Mouse (Mus musculus) intestine, postnatal 0 days (tissue): Measurements from ENCODE around the gene Nln. TPM values are rescaled to one million over a fixed set of nuclear protein-coding genes. Genes with fewer than 3 reads are reported as not detected.

ENCODE experiments used
- ATAC-seq: fragments of 200-750 bp; cut with Nextera tagmentation; 2 replicates; pipeline ENCODE4 v1.8.0; 2017; ENCODE audit warnings: mild to moderate bottlenecking, moderate TSS enrichment, moderate library complexity
- H3K27ac ChIP-seq: fragments of 300-500 bp; sonication (generic); 2 replicates; pipeline ENCODE4 v1.5.1; 2014; ENCODE audit warnings: mild to moderate bottlenecking, low read depth, low read length, moderate library complexity
- H3K27me3 ChIP-seq: fragments of 300-500 bp; sonication (generic); replicated peaks from 2 replicates; pipeline ENCODE4 v1.6.1; 2014; ENCODE audit warnings: low read length, mixed read lengths; ENCODE audit not compliant: control insufficient read depth, insufficient read depth
- H3K36me3 ChIP-seq: fragments of 300-500 bp; sonication (generic); 2 replicates; pipeline ENCODE4 v1.6.1; 2014; ENCODE audit warnings: mild to moderate bottlenecking, moderate library complexity; ENCODE audit not compliant: control insufficient read depth, insufficient read depth
- H3K4me1 ChIP-seq: fragments of 300-500 bp; sonication (generic); replicated peaks from 2 replicates; pipeline ENCODE4 v1.6.1; 2014; ENCODE audit warnings: antibody characterized with exemption, low read length, mixed read lengths; ENCODE audit not compliant: control insufficient read depth, insufficient read depth
- H3K4me2 ChIP-seq: fragments of 300-500 bp; sonication (generic); replicated peaks from 2 replicates; pipeline ENCODE4 v1.6.1; 2014; ENCODE audit warnings: low read depth, mild to moderate bottlenecking, moderate library complexity
- H3K4me3 ChIP-seq: fragments of 300-500 bp; sonication (generic); 2 replicates; pipeline ENCODE4 v1.5.1; 2014; ENCODE audit warnings: low read depth, low read length
- H3K9ac ChIP-seq: fragments of 300-500 bp; sonication (generic); 2 replicates; pipeline ENCODE4 v1.6.1; 2014; ENCODE audit warnings: mild to moderate bottlenecking, low read depth, low read length
- H3K9me3 ChIP-seq: fragments of 300-500 bp; sonication (generic); 2 replicates; pipeline ENCODE4 v1.6.1; 2016; ENCODE audit warnings: mixed run types; ENCODE audit not compliant: control insufficient read depth
- CTCF ChIP-seq: sonication (generic); IDR thresholded peaks from 2 replicates; pipeline ENCODE4 v1.5.1; 2016; ENCODE audit warnings: low read depth, mild to moderate bottlenecking, control low read depth, antibody characterized with exemption, moderate library complexity
- WGBS: fragments of 180-500 bp; shearing (Covaris S2); extraction: QIAGEN DNeasy Blood & Tissue Kit; methylation state at CpG from one replicate; pipeline ENCODE4 v1.1.7; 2014; 5-methylcytosine and 5-hydroxymethylcytosine counted together
- polyA plus RNA-seq: library from polyadenylated mRNA; unstranded; fragments of >200 nt; fragmentation: Nextera tagmentation; extraction: Ambion mirVana; gene quantifications from 2 replicates; pipeline ENCODE4 v1.2.1, GENCODE M21; 2015

Gene Nln
- polyA plus RNA-seq, 1 experiment from 2014 or later = 13.3 TPM

DNA sequence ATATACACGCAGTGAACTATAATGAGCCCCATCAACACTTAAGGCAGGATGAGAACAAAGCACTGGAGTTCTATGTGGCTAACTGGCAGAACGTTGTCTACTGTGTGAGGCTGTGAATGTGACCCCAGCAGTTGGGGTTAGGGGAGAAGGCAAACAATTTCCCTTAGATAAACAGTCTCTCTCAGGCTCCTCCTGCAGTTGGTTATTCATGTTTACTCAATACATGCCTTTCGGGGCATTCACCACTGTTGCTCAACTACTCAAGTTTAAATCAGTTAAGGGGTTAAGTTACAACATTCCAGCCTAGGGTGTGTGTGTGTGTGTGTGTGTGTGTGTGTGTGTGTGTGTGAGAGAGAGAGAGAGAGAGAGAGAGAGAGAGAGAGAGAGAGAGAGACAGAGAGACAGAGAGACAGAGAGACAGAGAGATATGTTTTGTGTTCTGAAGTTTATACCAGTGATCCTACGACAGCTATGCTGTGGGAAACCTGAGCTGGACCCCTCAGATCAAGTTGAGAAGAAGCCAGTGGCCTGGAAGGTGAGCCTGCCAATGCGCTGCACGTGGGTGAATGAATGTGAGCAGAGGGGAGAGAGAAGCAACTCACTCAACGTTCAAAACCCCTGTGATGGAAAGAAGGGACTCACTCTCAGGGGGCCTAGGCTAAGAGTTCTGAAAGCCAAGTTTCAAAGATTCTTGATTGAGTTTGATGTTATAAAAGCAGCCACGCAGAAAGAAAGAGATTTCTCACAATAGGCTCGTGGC, 71.7 kb downstream of the Nln start:
- no peak overlapping the region for H3K9ac ChIP-seq
- H3K36me3 ChIP-seq = no peaks in the 10 kb centered on the region
- H3K4me2 ChIP-seq = peak overlapping the region; percentile 18; the same call in 1 of the 2 replicates
- 0 out of 2 replicates have a peak, but pooled peaks have one; percentile 18 for TF ChIP-seq CTCF
- no peak overlapping the region for H3K4me3 ChIP-seq
- H3K4me1 ChIP-seq = peaks cover 33% of the 10 kb centered on the region
- peak; percentile 52 for ATAC-seq
- H3K27ac ChIP-seq = peak overlapping the region; percentile 54
- 33% methylated on average over 9 of the region's 9 CpGs for WGBS
- no peaks in the 10 kb centered on the region for H3K27me3 ChIP-seq
- H3K9me3 ChIP-seq = no peaks in the 10 kb centered on the region

DNA sequence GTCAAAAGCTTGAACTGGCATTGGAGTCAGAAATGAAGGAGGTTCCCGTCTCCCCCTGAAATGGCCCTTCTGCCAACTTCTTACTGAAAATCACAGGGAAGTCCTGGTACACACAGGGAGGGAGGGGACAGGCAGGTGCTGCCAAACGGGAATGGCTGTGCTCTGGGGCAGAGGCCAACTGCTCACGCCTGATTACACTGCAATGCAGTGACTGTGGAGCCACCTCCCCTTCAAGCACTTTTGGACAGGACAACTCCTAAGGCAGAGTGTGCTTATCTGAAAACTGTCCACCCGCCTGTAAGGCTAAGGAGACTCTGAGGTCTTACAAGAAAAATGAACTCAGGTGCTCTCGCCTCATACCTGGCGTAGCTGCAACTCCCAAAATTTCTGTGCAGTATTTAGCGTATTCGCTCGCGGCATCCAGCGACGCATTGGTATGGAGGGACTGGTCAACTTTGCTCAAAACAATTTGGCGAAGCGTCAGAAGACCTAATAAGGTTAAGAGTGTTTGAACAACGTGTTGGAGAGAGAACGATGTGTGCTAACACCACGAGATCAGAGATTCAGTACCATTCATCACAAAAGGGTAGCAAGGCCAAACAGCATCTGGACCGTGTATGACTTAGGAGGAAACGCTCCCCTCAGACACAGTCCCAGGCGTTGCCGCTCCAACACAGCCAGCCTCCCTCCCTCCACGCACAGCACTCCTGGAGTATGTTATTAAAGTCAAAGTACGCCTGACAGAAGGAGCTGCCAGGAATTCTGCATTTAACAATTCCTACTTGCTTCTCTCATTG, 72.7 kb downstream of the Nln start:
- H3K4me2 ChIP-seq = peak overlapping the region; percentile 18
- 34% methylated on average over 23 of the region's 23 CpGs for WGBS
- no peak for TF ChIP-seq CTCF
- no peaks in the 10 kb centered on the region for H3K9me3 ChIP-seq
- peaks cover 37% of the 10 kb centered on the region for H3K4me1 ChIP-seq
- no peaks in the 10 kb centered on the region for H3K36me3 ChIP-seq
- ATAC-seq = peak; percentile 66
- no peak overlapping the region for H3K4me3 ChIP-seq
- H3K9ac ChIP-seq = no peak overlapping the region; the same call in 1 of the 2 replicates
- peak overlapping the region; percentile 47 for H3K27ac ChIP-seq
- no peaks in the 10 kb centered on the region for H3K27me3 ChIP-seq

DNA sequence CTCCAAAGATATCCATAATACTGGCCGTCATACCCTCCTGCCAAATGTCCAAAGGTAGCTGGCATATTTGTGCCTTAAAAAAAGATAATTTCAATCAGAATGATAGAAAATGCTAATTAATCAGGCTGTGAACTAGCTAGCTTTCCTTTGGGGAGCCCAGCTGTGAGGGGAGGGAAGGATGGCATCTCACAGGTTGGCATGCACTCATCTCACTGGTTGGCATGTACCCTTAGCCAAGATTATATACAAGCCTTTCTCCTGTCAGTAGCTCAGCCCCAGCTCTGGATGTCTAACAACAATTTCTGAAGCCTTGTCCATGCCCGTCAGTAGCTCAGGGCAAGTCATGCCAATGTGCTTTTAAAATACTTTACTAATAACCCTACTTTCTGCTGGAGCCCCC, 73.8 kb downstream of the Nln start:
- WGBS = 85% methylated on average over 2 of the region's 2 CpGs
- peaks cover 37% of the 10 kb centered on the region for H3K4me1 ChIP-seq
- no peak overlapping the region for H3K4me3 ChIP-seq
- no peaks in the 10 kb centered on the region for H3K36me3 ChIP-seq
- no peaks in the 10 kb centered on the region for H3K27me3 ChIP-seq
- H3K27ac ChIP-seq = peak overlapping the region; percentile 24
- H3K4me2 ChIP-seq = no peak overlapping the region
- no peak for TF ChIP-seq CTCF
- H3K9ac ChIP-seq = no peak overlapping the region
- ATAC-seq = no peak
- H3K9me3 ChIP-seq = no peaks in the 10 kb centered on the region

DNA sequence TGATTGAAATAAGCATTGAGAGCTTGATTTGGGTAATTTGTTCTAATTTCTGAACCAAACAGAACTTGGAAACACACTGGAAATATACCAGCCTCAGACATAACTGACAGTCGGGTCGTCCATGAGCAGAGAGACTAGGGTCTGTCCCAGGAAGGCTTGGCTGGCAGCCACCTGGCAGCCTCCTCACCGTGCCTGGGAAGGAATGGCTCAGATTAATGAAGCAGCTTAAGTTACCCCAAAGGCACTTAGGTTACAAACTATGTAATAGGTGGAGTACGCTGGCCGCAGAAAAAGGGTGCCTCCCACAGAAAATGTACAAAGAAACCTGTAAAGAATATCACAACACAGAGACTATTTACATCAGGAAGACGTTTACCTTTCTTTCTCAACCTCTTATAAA, 74.6 kb downstream of the Nln start:
- no peaks in the 10 kb centered on the region for H3K27me3 ChIP-seq
- H3K9ac ChIP-seq = no peak overlapping the region
- TF ChIP-seq CTCF = no peak
- H3K4me1 ChIP-seq = peaks cover 42% of the 10 kb centered on the region
- ATAC-seq = no peak
- 50% methylated on average over 6 of the region's 6 CpGs for WGBS
- no peak overlapping the region for H3K27ac ChIP-seq
- no peak overlapping the region for H3K4me2 ChIP-seq
- H3K36me3 ChIP-seq = no peaks in the 10 kb centered on the region
- no peaks in the 10 kb centered on the region for H3K9me3 ChIP-seq
- H3K4me3 ChIP-seq = no peak overlapping the region

DNA sequence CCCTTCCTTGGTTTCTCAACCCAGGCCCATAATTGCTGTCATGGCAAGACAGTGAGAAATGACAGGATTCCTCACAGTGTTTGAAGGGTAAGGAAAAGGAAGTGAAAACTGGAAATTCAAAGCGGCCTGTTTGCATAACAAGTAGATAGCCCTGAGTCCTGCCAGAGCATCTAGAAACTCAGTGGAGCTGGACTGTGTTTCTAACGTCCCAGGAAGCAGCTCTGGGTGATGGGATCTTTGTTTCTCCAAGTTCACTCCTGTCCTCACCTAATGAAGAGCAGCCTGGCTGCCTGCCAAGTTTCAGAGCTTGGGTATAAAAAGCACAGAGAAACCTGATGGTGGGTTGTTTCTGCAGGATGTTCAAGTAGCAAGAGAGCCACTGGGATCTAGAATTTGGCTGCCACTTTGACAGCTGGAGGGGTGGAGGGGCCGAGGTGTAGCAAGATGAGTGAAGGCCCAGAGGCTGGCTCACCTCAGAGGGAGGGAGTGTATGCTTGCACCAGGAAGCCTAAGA, 76.7 kb downstream of the Nln start:
- Histone ChIP-seq H3K9me3 (no peaks in the 10 kb centered on the region), H3K4me3 (no peak overlapping the region), H3K4me1 (peaks cover 41% of the 10 kb centered on the region), H3K27ac (peak overlapping the region; percentile 65), H3K9ac (no peak overlapping the region), H3K36me3 (no peaks in the 10 kb centered on the region), H3K27me3 (no peaks in the 10 kb centered on the region), H3K4me2 (no peak overlapping the region)
- ATAC-seq = no peak
- TF ChIP-seq CTCF = no peak
- WGBS = 7% methylated on average over 3 of the region's 3 CpGs

DNA sequence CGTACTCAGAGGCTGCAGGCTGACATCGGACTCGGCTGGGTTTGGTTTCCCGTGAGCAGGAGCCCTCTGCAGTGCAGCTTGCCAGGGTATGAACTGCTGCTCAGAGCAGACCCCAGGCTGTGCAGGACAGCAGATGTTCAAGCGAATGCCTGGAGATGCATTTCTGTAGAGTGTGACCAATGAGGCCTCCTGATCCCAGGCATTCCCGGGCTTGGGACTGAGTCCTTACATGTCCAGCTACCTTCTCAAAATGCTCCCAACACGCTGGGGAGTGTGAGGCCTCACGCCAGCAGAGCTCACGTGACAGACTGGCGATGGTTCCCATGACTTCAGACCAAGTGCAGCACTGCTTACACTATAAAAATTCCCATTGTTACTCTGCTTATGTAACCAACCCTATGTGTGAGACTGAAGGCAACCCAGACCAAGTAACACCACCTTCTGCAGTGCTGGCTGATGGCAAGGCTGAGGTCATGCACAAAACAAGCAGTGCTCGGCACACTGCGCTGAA, 77.5 kb downstream of the Nln start:
- Histone ChIP-seq H3K27me3 (no peaks in the 10 kb centered on the region), H3K4me2 (no peak overlapping the region), H3K4me3 (no peak overlapping the region), H3K4me1 (peaks cover 36% of the 10 kb centered on the region), H3K9ac (no peak overlapping the region), H3K9me3 (no peaks in the 10 kb centered on the region), H3K36me3 (no peaks in the 10 kb centered on the region), H3K27ac (peak overlapping the region; percentile 65)
- ATAC-seq = no peak
- WGBS = 42% methylated on average over 12 of the region's 12 CpGs
- no peak for TF ChIP-seq CTCF
